Mouse (Mus musculus) megakaryocyte, embryonic 14.5 days (primary cell): ENCODE results near the gene Hbb-y.

Source experiments
- FLI1 ChIP-seq: IDR thresholded peaks from 2 replicates; pipeline ENCODE4 v1.6.1; 2012; ENCODE audit warnings: low read length, inconsistent platforms, mixed read lengths
- GATA1 ChIP-seq: IDR thresholded peaks from 3 replicates; pipeline ENCODE4 v1.6.1; 2012; ENCODE audit warnings: mixed read lengths, low read length, inconsistent platforms, borderline replicate concordance

GRCm38 (mm10) chr7:103827808-103828207 is 25.2 kb downstream of the Hbb-y start, which contains the start of gene Hbb-bs:
- TF ChIP-seq GATA1: no peak
- TF ChIP-seq FLI1: no peak
